Mouse (Mus musculus) embryonic facial prominence, embryonic 10.5 days (tissue): Measurements from ENCODE around the gene Actn1. TPM values are rescaled to one million over a fixed set of nuclear protein-coding genes. Genes with fewer than 3 reads are reported as not detected.

ENCODE experiments used
- DNase-seq: peaks from one replicate; pipeline ENCODE4 v3.0.0-alpha.2; 2017; ENCODE audit warnings: low spot score
- H3K27ac ChIP-seq: fragments of 300-500 bp; sonication (generic); replicated peaks from 2 replicates; pipeline ENCODE4 v1.5.1; 2016; ENCODE audit warnings: mild to moderate bottlenecking
- H3K27me3 ChIP-seq: fragments of 300-500 bp; sonication (generic); replicated peaks from 2 replicates; pipeline ENCODE4 v1.6.1; 2016; ENCODE audit warnings: low read depth, mild to moderate bottlenecking; ENCODE audit not compliant: poor library complexity, severe bottlenecking
- H3K36me3 ChIP-seq: fragments of 300-500 bp; sonication (generic); replicated peaks from 2 replicates; pipeline ENCODE4 v1.6.1; 2016; ENCODE audit warnings: mild to moderate bottlenecking, moderate library complexity
- H3K4me1 ChIP-seq: fragments of 300-500 bp; sonication (generic); 2 replicates; pipeline ENCODE4 v1.6.1; 2016
- H3K4me3 ChIP-seq: fragments of 300-500 bp; sonication (generic); 2 replicates; pipeline ENCODE4 v1.5.1; 2016; ENCODE audit warnings: mild to moderate bottlenecking, moderate library complexity
- H3K9me3 ChIP-seq: fragments of 300-500 bp; sonication (generic); 2 replicates; pipeline ENCODE4 v1.6.1; 2016; ENCODE audit warnings: mild to moderate bottlenecking
- WGBS: fragments of 180-500 bp; shearing (Covaris S2); methylation state at CpG from one replicate; pipeline ENCODE4 v1.1.7; 2016; 5-methylcytosine and 5-hydroxymethylcytosine counted together
- polyA plus RNA-seq: library from polyadenylated mRNA; unstranded; fragments of >200 nt; fragmentation: Nextera tagmentation; extraction: Ambion mirVana; gene quantifications from 2 replicates; pipeline ENCODE4 v1.2.1, GENCODE M21; 2016

Gene Actn1
- polyA plus RNA-seq, 1 experiment from 2014 or later = 39.3 TPM

DNA sequence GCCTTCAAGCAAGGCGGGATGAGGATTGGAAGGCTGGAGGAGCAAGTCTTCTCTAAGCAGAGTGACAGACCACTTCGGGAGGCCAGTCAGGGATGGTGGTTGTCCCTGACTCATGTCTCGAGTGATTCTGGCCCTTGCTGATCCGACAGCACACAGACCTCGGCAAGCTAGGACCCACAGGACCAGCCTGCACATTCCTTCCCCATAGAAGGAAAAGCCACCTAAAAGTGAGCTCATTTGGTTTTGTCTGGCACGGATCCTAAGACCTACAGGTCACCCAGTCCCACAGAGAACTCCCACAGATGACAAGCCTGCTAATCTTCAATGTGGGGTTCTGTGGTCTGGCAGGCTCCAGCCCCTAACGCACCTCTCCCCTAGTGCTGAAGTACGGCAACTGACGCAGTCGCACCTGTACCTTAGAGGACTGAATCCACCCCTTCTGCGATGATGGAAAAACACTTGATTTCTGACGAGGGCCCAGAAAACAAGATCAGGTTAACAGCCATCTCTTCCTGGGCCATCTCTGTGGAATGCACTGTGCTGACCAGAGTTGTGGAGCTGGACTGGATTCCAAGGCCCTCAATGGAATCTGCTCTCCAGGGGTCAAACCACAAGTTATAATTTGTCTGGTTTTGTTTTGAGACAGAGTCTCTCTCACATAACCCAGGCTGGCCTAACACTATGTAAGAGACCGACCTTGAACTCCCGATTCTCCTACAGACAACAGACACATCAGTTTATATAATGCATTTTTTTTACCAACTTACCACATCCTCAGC, 39.7 kb downstream of the Actn1 start:
- 88% methylated on average over 14 of the region's 14 CpGs for WGBS
- no peaks in the 10 kb centered on the region for H3K9me3 ChIP-seq
- no peak overlapping the region for H3K4me3 ChIP-seq
- peaks cover 76% of the 10 kb centered on the region for H3K4me1 ChIP-seq
- no peak overlapping the region for H3K27ac ChIP-seq
- no peak for DNase-seq
- H3K36me3 ChIP-seq = peaks cover 31% of the 10 kb centered on the region
- H3K27me3 ChIP-seq = no peaks in the 10 kb centered on the region

DNA sequence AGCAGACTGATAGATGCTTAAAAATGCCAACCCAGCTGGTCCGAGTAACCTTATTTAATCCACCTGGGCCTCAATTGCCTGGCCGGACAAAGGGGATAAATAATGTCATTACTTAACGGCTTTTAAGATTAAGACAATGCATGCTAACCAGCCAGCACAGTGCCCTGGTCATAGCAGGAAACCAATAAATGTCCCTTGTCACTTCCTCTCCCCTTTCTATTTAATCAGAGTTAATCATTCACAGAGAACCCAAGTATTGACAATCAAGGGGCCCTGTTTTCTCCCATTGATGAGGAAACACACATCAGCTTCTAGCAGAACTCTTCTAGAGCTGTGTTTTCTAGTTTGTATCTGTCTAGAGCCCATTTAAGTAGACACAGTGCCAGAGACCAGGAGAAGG, 41.4 kb downstream of the Actn1 start:
- Histone ChIP-seq H3K27me3 (no peaks in the 10 kb centered on the region), H3K4me3 (no peak overlapping the region), H3K36me3 (peaks cover 25% of the 10 kb centered on the region), H3K27ac (no peak overlapping the region), H3K4me1 (peaks cover 79% of the 10 kb centered on the region), H3K9me3 (no peaks in the 10 kb centered on the region)
- 79% methylated on average over 3 of the region's 3 CpGs for WGBS
- DNase-seq = no peak

DNA sequence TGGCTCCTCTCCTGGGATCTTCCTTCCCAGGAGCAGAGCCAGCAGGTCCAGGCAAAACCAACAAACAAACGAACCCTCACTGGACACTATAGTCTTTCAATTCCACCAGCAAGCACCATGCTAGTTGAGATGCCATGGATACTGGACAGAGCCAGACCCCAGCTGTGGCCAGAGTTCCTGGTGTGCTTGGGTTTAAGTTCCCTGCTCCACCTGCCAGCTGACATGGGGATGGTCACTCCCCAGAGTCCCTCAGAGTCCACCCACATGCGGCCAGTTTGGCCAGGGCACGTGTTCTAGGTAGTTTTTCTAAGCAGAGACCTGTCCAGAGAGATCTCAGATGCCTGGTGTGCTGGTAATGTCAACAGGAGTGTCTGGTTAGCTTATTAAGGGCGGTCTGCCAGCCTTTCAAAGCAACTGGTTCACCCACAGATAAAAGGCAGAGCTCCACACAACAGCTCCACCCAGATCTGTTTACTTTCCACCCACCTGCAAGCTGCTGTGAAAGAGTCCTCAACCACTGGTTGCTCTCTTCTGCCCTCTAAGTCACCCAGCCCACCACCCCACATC, 42.0 kb downstream of the Actn1 start:
- H3K4me1 ChIP-seq = peaks cover 79% of the 10 kb centered on the region
- H3K27ac ChIP-seq = 0 out of 2 replicates have a peak overlapping the region, but pooled peaks have one; percentile 20
- no peak overlapping the region for H3K4me3 ChIP-seq
- no peaks in the 10 kb centered on the region for H3K9me3 ChIP-seq
- H3K27me3 ChIP-seq = no peaks in the 10 kb centered on the region
- H3K36me3 ChIP-seq = peaks cover 25% of the 10 kb centered on the region
- DNase-seq = no peak
- WGBS = 70% methylated on average over 4 of the region's 4 CpGs

GRCm38 (mm10) chr12:80217049-80217448, 43.1 kb downstream of the Actn1 start:
- no peaks in the 10 kb centered on the region for H3K27me3 ChIP-seq
- no peaks in the 10 kb centered on the region for H3K9me3 ChIP-seq
- no peak overlapping the region for H3K4me3 ChIP-seq
- H3K4me1 ChIP-seq = peaks cover 77% of the 10 kb centered on the region
- H3K27ac ChIP-seq = 0 out of 2 replicates have a peak overlapping the region, but pooled peaks have one; percentile 48
- WGBS = 64% methylated on average over 3 of the region's 3 CpGs
- no peak for DNase-seq
- peaks cover 17% of the 10 kb centered on the region for H3K36me3 ChIP-seq

DNA sequence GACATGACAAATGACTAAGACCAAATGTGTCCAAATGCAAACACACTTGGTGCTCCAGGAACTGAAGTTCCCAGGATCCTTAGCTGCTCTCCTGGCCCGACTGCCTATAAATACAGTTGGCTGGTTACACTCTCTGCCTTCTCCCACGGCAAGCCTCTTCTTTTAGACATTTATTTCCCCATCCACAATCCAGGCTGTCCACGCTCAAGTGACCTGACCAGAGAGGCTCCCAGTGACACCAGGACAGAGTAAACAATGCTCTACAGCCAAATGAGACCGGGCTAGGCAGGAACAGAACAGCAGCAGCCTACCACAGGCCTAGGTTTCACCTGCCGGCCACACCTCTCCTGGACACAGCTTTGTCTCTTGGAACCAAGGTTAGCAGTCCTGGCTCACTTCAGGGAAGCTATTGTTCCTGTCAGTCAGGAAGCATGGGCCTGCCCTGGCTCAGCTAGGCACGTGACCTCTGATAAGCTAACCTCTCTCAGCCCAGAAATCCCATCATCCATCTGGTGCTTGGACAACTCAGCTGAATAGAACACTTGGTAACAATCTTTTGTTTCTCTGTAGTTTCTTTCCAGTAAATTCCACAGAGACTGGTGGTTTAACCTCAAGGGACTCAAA, 43.8 kb downstream of the Actn1 start:
- H3K36me3 ChIP-seq = peaks cover 10% of the 10 kb centered on the region
- H3K9me3 ChIP-seq = no peaks in the 10 kb centered on the region
- peaks cover 82% of the 10 kb centered on the region for H3K4me1 ChIP-seq
- no peak for DNase-seq
- no peak overlapping the region for H3K4me3 ChIP-seq
- 61% methylated on average over 6 of the region's 6 CpGs for WGBS
- H3K27ac ChIP-seq = peak overlapping the region; percentile 48; the same call in 1 of the 2 replicates
- H3K27me3 ChIP-seq = no peaks in the 10 kb centered on the region

DNA sequence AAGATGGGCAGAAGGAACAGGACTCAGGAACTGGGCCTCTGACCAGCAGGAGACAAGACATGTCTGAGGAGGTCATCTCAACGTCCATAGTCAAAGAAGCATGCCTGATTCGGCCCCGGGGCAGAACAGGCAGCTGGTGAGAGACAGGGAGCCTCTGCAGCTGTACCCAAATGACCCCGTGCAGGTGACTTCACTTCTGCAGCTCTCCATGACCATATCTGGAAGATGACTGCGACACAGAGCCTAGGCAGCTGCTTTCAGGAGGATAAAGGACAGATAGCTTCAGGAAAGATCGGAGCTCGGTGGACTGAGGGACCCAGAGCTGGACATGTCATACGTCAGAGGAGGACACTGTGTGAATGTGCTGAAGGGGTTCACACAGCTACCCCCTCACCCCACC, 46.4 kb downstream of the Actn1 start:
- WGBS = 68% methylated on average over 8 of the region's 8 CpGs
- Histone ChIP-seq H3K36me3 (peaks cover 8% of the 10 kb centered on the region), H3K4me3 (no peak overlapping the region), H3K4me1 (peaks cover 90% of the 10 kb centered on the region), H3K27me3 (no peaks in the 10 kb centered on the region), H3K9me3 (no peaks in the 10 kb centered on the region), H3K27ac (0 out of 2 replicates have a peak overlapping the region, but pooled peaks have one; percentile 19)
- no peak for DNase-seq

- Histone ChIP-seq H3K4me1 (peaks cover 90% of the 10 kb centered on the region), H3K9me3 (no peaks in the 10 kb centered on the region), H3K4me3 (no peak overlapping the region), H3K27ac (0 out of 2 replicates have a peak overlapping the region, but pooled peaks have one; percentile 19), H3K36me3 (peaks cover 14% of the 10 kb centered on the region), H3K27me3 (no peaks in the 10 kb centered on the region)
- DNase-seq = no peak
- WGBS = 65% methylated on average over 4 of the region's 4 CpGs
Measured at GRCm38 (mm10) chr12:80213263-80213662, 46.9 kb downstream of the Actn1 start.

DNA sequence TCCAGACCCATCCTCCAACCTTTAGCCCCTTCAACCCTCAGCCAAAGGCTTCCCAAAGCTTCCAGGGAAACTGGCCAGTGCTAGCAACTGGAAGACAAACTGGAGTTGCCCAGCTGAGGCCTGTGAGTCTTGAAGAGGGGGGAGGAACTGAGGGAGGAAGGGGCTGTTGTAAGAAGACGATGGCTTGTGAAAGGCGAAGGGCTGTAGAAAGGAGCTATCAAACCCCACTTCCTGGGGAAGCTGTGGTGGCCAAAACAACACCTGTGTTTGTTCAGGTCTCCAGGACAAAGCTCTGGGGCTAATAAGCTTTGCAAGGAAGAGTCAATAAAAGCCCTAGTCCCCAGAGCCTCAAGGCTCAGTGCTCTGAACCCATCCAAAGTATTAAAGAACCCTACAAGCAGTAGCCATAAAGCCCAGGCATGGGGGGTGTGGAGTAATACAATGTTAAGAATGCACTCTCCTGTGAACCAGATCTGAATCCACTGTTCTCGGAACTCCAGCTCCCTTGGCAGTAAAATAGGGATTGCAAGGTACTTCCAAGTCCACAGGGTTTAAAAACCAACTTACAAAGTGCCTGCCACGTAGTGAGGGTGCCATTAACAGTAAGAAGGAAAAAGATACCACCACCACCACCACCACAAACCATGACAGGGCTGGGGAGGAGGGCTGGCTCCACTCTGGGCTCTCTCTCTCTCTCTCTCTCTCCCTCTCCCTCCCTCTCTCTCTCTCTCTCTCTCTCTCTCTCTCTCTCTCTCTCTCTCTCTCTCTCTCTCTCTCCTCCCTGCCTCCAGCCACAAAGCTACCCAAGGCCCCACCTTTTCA, 49.2 kb downstream of the Actn1 start:
- peaks cover 70% of the 10 kb centered on the region for H3K4me1 ChIP-seq
- no peak overlapping the region for H3K4me3 ChIP-seq
- peak overlapping the region; percentile 54; the same call in 1 of the 2 replicates for H3K27ac ChIP-seq
- H3K9me3 ChIP-seq = no peaks in the 10 kb centered on the region
- no peak for DNase-seq
- WGBS = 69% methylated on average over 4 of the region's 4 CpGs
- no peaks in the 10 kb centered on the region for H3K27me3 ChIP-seq
- peaks cover 36% of the 10 kb centered on the region for H3K36me3 ChIP-seq

DNA sequence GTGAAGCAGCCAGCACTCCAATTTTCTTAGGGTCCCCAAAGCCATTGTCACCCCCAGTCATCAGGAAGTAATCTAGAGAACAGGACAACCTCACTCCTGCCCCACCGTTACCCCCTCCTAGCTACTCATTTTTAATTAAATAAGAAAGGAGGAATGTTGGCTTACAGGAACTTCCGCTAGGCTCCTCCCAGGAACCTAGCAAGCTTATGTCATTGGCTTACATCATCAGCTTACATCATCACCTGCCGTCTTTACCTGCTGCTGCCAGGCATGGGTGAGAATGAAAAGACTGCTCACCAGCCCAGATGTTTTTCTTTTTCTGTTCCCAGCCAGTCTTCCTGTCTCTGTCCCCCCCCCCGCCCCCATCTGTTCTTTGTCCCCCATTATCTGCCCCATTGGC, 50.3 kb downstream of the Actn1 start:
- DNase-seq = no peak
- Histone ChIP-seq H3K27me3 (no peaks in the 10 kb centered on the region), H3K4me3 (no peak overlapping the region), H3K27ac (no peak overlapping the region), H3K9me3 (no peaks in the 10 kb centered on the region), H3K4me1 (peaks cover 63% of the 10 kb centered on the region), H3K36me3 (peaks cover 47% of the 10 kb centered on the region)
- WGBS = 75% methylated on average over 4 of the region's 4 CpGs

DNA sequence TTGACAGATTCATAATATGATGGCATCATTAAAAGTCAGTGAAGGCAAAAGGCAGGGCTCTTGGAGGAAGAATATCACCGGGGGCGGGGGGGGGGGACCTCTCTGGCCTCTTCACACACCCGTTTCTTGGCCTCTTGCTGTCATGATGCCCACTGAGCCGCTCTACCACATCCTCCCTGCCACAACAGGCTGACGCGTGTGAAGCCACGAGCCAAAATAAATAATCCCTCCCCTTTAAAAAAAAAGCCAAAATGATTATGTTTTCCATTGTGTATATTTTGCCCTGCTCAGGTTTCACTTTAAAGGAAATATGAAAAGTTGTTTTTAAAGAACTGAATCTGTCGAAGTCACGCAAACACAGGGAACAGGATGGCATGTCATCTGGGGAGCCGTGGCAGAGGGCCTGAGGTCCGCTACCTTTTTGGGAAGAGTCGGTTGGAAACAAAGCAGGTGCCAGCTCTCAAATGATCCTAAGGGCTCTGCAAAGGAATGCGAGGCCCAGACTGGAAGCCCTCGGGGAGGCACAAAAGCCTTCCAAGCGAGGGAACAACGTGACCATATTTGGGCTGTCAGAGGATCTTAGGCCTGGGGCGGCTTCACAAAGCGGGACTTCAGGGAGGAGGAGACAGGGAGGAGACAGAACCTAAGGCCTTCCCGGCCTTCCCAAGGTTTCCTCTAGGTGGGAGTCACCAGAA, 51.9 kb downstream of the Actn1 start:
- peak; percentile 48 for DNase-seq
- H3K27ac ChIP-seq = peak overlapping the region; percentile 65
- H3K4me1 ChIP-seq = peaks cover 56% of the 10 kb centered on the region
- no peaks in the 10 kb centered on the region for H3K9me3 ChIP-seq
- H3K36me3 ChIP-seq = peaks cover 64% of the 10 kb centered on the region
- H3K4me3 ChIP-seq = no peak overlapping the region
- H3K27me3 ChIP-seq = no peaks in the 10 kb centered on the region
- 58% methylated on average over 19 of the region's 19 CpGs for WGBS

DNA sequence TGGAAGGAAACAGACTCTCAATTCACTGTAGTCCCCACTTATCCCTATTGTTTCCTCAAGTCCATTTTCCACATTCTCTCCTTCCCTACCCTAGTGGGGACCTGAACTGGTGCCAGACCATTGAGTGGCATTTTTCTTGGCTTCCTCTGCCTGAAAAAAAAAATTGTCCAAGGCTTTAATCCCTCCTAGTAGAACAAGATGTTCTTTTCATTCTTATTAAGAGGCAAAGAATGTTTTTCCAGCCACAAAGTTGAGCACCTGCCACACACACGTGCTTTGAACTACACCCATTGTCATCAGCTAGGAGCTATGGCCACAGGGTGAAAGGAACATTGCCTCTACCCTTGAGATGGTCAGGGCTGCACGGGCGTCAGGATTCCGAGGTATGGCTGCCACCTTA, 56.9 kb downstream of the Actn1 start:
- peaks cover 18% of the 10 kb centered on the region for H3K4me1 ChIP-seq
- no peaks in the 10 kb centered on the region for H3K9me3 ChIP-seq
- H3K27ac ChIP-seq = no peak overlapping the region
- WGBS = 83% methylated on average over 4 of the region's 4 CpGs
- no peaks in the 10 kb centered on the region for H3K27me3 ChIP-seq
- H3K4me3 ChIP-seq = no peak overlapping the region
- H3K36me3 ChIP-seq = peaks cover 97% of the 10 kb centered on the region
- DNase-seq = no peak

- Histone ChIP-seq H3K4me3 (no peak overlapping the region), H3K9me3 (no peaks in the 10 kb centered on the region), H3K27me3 (no peaks in the 10 kb centered on the region), H3K4me1 (peaks cover 16% of the 10 kb centered on the region), H3K27ac (no peak overlapping the region), H3K36me3 (peaks cover 94% of the 10 kb centered on the region)
- 71% methylated on average over 2 of the region's 2 CpGs for WGBS
- DNase-seq = no peak
Measured at GRCm38 (mm10) chr12:80199738-80200137, 60.4 kb downstream of the Actn1 start.
